Mouse (Mus musculus) forebrain, embryonic 13.5 days (tissue): ENCODE measurements around the gene Apbb2. TPM values are rescaled to one million over a fixed set of nuclear protein-coding genes. Genes with fewer than 3 reads are reported as not detected.

Source experiments
- ATAC-seq: fragments of 200-750 bp; cut with Nextera tagmentation; 2 replicates; pipeline ENCODE4 v1.8.0; 2017
- H3K27ac ChIP-seq: fragments of 300-500 bp; sonication (generic); 2 replicates; pipeline ENCODE4 v1.5.1; 2015; ENCODE audit warnings: inconsistent platforms, mild to moderate bottlenecking, moderate library complexity
- H3K27me3 ChIP-seq: fragments of 300-500 bp; sonication (generic); 2 replicates; pipeline ENCODE4 v1.6.1; 2015; ENCODE audit warnings: mild to moderate bottlenecking, inconsistent platforms
- H3K36me3 ChIP-seq: fragments of 300-500 bp; sonication (generic); 2 replicates; pipeline ENCODE4 v1.6.1; 2015; ENCODE audit warnings: mild to moderate bottlenecking, inconsistent platforms; ENCODE audit not compliant: poor library complexity, severe bottlenecking
- H3K4me1 ChIP-seq: fragments of 300-500 bp; sonication (generic); 2 replicates; pipeline ENCODE4 v1.6.1; 2015; ENCODE audit warnings: inconsistent platforms
- H3K4me2 ChIP-seq: fragments of 300-500 bp; sonication (generic); 2 replicates; pipeline ENCODE4 v1.6.1; 2015; ENCODE audit warnings: inconsistent platforms, mild to moderate bottlenecking, moderate library complexity
- H3K4me3 ChIP-seq: fragments of 300-500 bp; sonication (generic); 2 replicates; pipeline ENCODE4 v1.5.1; 2015; ENCODE audit warnings: mild to moderate bottlenecking, inconsistent platforms
- H3K9ac ChIP-seq: fragments of 300-500 bp; sonication (generic); 2 replicates; pipeline ENCODE4 v1.6.1; 2015; ENCODE audit warnings: mild to moderate bottlenecking, inconsistent platforms
- H3K9me3 ChIP-seq: fragments of 300-500 bp; sonication (generic); replicated peaks from 2 replicates; pipeline ENCODE4 v1.6.1; 2016; ENCODE audit warnings: inconsistent platforms
- WGBS: fragments of 180-500 bp; shearing (Covaris S2); methylation state at CpG from one replicate; pipeline ENCODE4 v1.1.7; 2015; 5-methylcytosine and 5-hydroxymethylcytosine counted together
- polyA plus RNA-seq: library from polyadenylated mRNA; unstranded; fragments of >200 nt; fragmentation: Nextera tagmentation; extraction: Ambion mirVana; gene quantifications from 2 replicates; pipeline ENCODE4 v1.2.1, GENCODE M21; 2015

The Apbb2 gene
- polyA plus RNA-seq, 1 experiment from 2014 or later, result 63.0 TPM

- Histone ChIP-seq H3K27ac (no peak overlapping the region), H3K36me3 (no peaks in the 10 kb centered on the region), H3K9me3 (no peaks in the 10 kb centered on the region), H3K4me1 (peaks cover 52% of the 10 kb centered on the region), H3K27me3 (peaks cover 4% of the 10 kb centered on the region; the same call in 1 of the 2 replicates), H3K4me3 (no peak overlapping the region), H3K9ac (no peak overlapping the region), H3K4me2 (no peak overlapping the region)
- no peak for ATAC-seq
- 49% methylated on average over 5 of the region's 10 CpGs for WGBS
Observed at GRCm38 (mm10) chr5:66341848-66342247, 276.7 kb downstream of the Apbb2 start.

GRCm38 (mm10) chr5:66340356-66341102 is 278.1 kb downstream of the Apbb2 start:
- peak overlapping the region; percentile 7; the same call in 1 of the 2 replicates for H3K4me2 ChIP-seq
- peaks cover 7% of the 10 kb centered on the region; the same call in 1 of the 2 replicates for H3K27me3 ChIP-seq
- no peaks in the 10 kb centered on the region for H3K9me3 ChIP-seq
- 0 out of 2 replicates have a peak, but pooled peaks have one; percentile 14 for ATAC-seq
- H3K4me3 ChIP-seq, result no peak overlapping the region
- H3K9ac ChIP-seq, result peak overlapping the region; percentile 30; the same call in 1 of the 2 replicates
- 55% methylated on average over 17 of the region's 17 CpGs for WGBS
- H3K36me3 ChIP-seq, result no peaks in the 10 kb centered on the region
- H3K4me1 ChIP-seq, result peaks cover 64% of the 10 kb centered on the region
- peak overlapping the region; percentile 48; the same call in 1 of the 2 replicates for H3K27ac ChIP-seq

- Histone ChIP-seq H3K27ac (no peak overlapping the region), H3K4me1 (peaks cover 64% of the 10 kb centered on the region), H3K36me3 (no peaks in the 10 kb centered on the region), H3K4me3 (no peak overlapping the region), H3K4me2 (peak overlapping the region; percentile 82), H3K27me3 (peaks cover 7% of the 10 kb centered on the region; the same call in 1 of the 2 replicates), H3K9me3 (no peaks in the 10 kb centered on the region), H3K9ac (no peak overlapping the region)
- WGBS, result 18% methylated on average over 7 of the region's 7 CpGs
- 0 out of 2 replicates have a peak, but pooled peaks have one; percentile 2 for ATAC-seq
Observed at GRCm38 (mm10) chr5:66338583-66338982, 280.0 kb downstream of the Apbb2 start.

GRCm38 (mm10) chr5:66337969-66338345 is 280.6 kb downstream of the Apbb2 start:
- Histone ChIP-seq H3K27me3 (peaks cover 3% of the 10 kb centered on the region; the same call in 1 of the 2 replicates), H3K4me1 (peaks cover 64% of the 10 kb centered on the region), H3K9me3 (no peaks in the 10 kb centered on the region), H3K27ac (peak overlapping the region; percentile 49), H3K36me3 (no peaks in the 10 kb centered on the region), H3K4me3 (peak overlapping the region; percentile 50), H3K4me2 (peak overlapping the region; percentile 82), H3K9ac (peak overlapping the region; percentile 74)
- peak; percentile 79 for ATAC-seq
- 7% methylated on average over 6 of the region's 6 CpGs for WGBS

- Histone ChIP-seq H3K27me3 (peaks cover 3% of the 10 kb centered on the region; the same call in 1 of the 2 replicates), H3K9me3 (no peaks in the 10 kb centered on the region), H3K27ac (peak overlapping the region; percentile 49), H3K36me3 (no peaks in the 10 kb centered on the region), H3K4me3 (peak overlapping the region; percentile 50), H3K4me2 (peak overlapping the region; percentile 82), H3K9ac (peak overlapping the region; percentile 74), H3K4me1 (peaks cover 64% of the 10 kb centered on the region)
- 5% methylated on average over 38 of the region's 38 CpGs for WGBS
- peak; percentile 78 for ATAC-seq
Observed at GRCm38 (mm10) chr5:66337025-66337968, 281.3 kb downstream of the Apbb2 start.

- WGBS, result 93% methylated on average over 6 of the region's 6 CpGs
- H3K27me3 ChIP-seq, result 0 out of 2 replicates have a peak, but pooled peaks cover 2% of the 10 kb centered on the region
- ATAC-seq, result no peak
- no peak overlapping the region for H3K9ac ChIP-seq
- H3K27ac ChIP-seq, result no peak overlapping the region
- H3K9me3 ChIP-seq, result no peaks in the 10 kb centered on the region
- peaks cover 23% of the 10 kb centered on the region for H3K4me1 ChIP-seq
- H3K4me2 ChIP-seq, result no peak overlapping the region
- no peaks in the 10 kb centered on the region for H3K36me3 ChIP-seq
- H3K4me3 ChIP-seq, result no peak overlapping the region
Observed at GRCm38 (mm10) chr5:66330806-66331205, 287.8 kb downstream of the Apbb2 start.

GRCm38 (mm10) chr5:66328766-66329165 is 289.8 kb downstream of the Apbb2 start:
- H3K9ac ChIP-seq, result no peak overlapping the region
- no peak overlapping the region for H3K4me3 ChIP-seq
- H3K27ac ChIP-seq, result peak overlapping the region; percentile 80
- H3K4me2 ChIP-seq, result peak overlapping the region; percentile 56
- no peaks in the 10 kb centered on the region for H3K27me3 ChIP-seq
- 80% methylated on average over 7 of the region's 7 CpGs for WGBS
- H3K36me3 ChIP-seq, result no peaks in the 10 kb centered on the region
- no peaks in the 10 kb centered on the region for H3K9me3 ChIP-seq
- ATAC-seq, result no peak
- H3K4me1 ChIP-seq, result peaks cover 29% of the 10 kb centered on the region

- Histone ChIP-seq H3K27me3 (no peaks in the 10 kb centered on the region), H3K4me1 (peaks cover 32% of the 10 kb centered on the region), H3K36me3 (no peaks in the 10 kb centered on the region), H3K4me2 (peak overlapping the region; percentile 56), H3K9ac (peak overlapping the region; percentile 47), H3K27ac (peak overlapping the region; percentile 80), H3K9me3 (no peaks in the 10 kb centered on the region), H3K4me3 (peak overlapping the region; percentile 19)
- peak; percentile 94 for ATAC-seq
- WGBS, result 21% methylated on average over 19 of the region's 19 CpGs
Observed at GRCm38 (mm10) chr5:66327949-66328726, 290.4 kb downstream of the Apbb2 start.

- H3K27ac ChIP-seq, result no peak overlapping the region
- no peak overlapping the region for H3K4me2 ChIP-seq
- no peaks in the 10 kb centered on the region for H3K9me3 ChIP-seq
- H3K4me3 ChIP-seq, result no peak overlapping the region
- no peak overlapping the region for H3K9ac ChIP-seq
- 80% methylated on average over 7 of the region's 7 CpGs for WGBS
- no peaks in the 10 kb centered on the region for H3K36me3 ChIP-seq
- no peaks in the 10 kb centered on the region for H3K27me3 ChIP-seq
- no peak for ATAC-seq
- H3K4me1 ChIP-seq, result peaks cover 32% of the 10 kb centered on the region
Observed at GRCm38 (mm10) chr5:66326395-66326794, 292.2 kb downstream of the Apbb2 start.

- Histone ChIP-seq H3K4me2 (no peak overlapping the region), H3K9me3 (no peaks in the 10 kb centered on the region), H3K9ac (no peak overlapping the region), H3K36me3 (no peaks in the 10 kb centered on the region), H3K27me3 (no peaks in the 10 kb centered on the region), H3K27ac (no peak overlapping the region), H3K4me1 (peaks cover 36% of the 10 kb centered on the region), H3K4me3 (no peak overlapping the region)
- WGBS, result 90% methylated on average over 10 of the region's 11 CpGs
- no peak for ATAC-seq
Observed at GRCm38 (mm10) chr5:66323603-66324002, 295.0 kb downstream of the Apbb2 start.

- H3K4me3 ChIP-seq, result no peak overlapping the region
- ATAC-seq, result no peak
Observed at GRCm38 (mm10) chr5:66323131-66323530, 295.5 kb downstream of the Apbb2 start.

More at GRCm38 (mm10) chr5:66323131-66323530, 295.5 kb downstream of the Apbb2 start:
- peaks cover 31% of the 10 kb centered on the region for H3K4me1 ChIP-seq
- H3K4me2 ChIP-seq, result no peak overlapping the region
- H3K27me3 ChIP-seq, result no peaks in the 10 kb centered on the region
- H3K27ac ChIP-seq, result no peak overlapping the region
- H3K9ac ChIP-seq, result no peak overlapping the region
- WGBS, result 82% methylated on average over 4 of the region's 4 CpGs
- H3K9me3 ChIP-seq, result no peaks in the 10 kb centered on the region
- H3K36me3 ChIP-seq, result no peaks in the 10 kb centered on the region; the same call in 1 of the 2 replicates
